Mouse (Mus musculus) midbrain, embryonic 12.5 days (tissue): ENCODE data around the gene Gm37240. TPM values are rescaled to one million over a fixed set of nuclear protein-coding genes. Genes with fewer than 3 reads are reported as not detected.

ENCODE experiments used
- ATAC-seq: fragments of 200-750 bp; cut with Nextera tagmentation; 2 replicates; pipeline ENCODE4 v1.8.0; 2017; ENCODE audit warnings: low read depth, moderate TSS enrichment, moderate library complexity; ENCODE audit not compliant: low FRiP score
- H3K27ac ChIP-seq: fragments of 300-500 bp; sonication (generic); replicated peaks from 2 replicates; pipeline ENCODE4 v1.5.1; 2016; ENCODE audit warnings: mild to moderate bottlenecking
- H3K27me3 ChIP-seq: fragments of 300-500 bp; sonication (generic); 2 replicates; pipeline ENCODE4 v1.6.1; 2016; ENCODE audit warnings: mild to moderate bottlenecking
- H3K36me3 ChIP-seq: fragments of 300-500 bp; sonication (generic); 2 replicates; pipeline ENCODE4 v1.6.1; 2016
- H3K4me1 ChIP-seq: fragments of 300-500 bp; sonication (generic); 2 replicates; pipeline ENCODE4 v1.6.1; 2016
- H3K4me2 ChIP-seq: fragments of 300-500 bp; sonication (generic); replicated peaks from 2 replicates; pipeline ENCODE4 v1.6.1; 2016; ENCODE audit warnings: mild to moderate bottlenecking, moderate library complexity
- H3K4me3 ChIP-seq: fragments of 300-500 bp; sonication (generic); 2 replicates; pipeline ENCODE4 v1.5.1; 2016; ENCODE audit warnings: mild to moderate bottlenecking
- H3K9ac ChIP-seq: fragments of 300-500 bp; sonication (generic); replicated peaks from 2 replicates; pipeline ENCODE4 v1.6.1; 2016; ENCODE audit warnings: mild to moderate bottlenecking, moderate library complexity
- H3K9me3 ChIP-seq: fragments of 300-500 bp; sonication (generic); 2 replicates; pipeline ENCODE4 v1.6.1; 2016; ENCODE audit warnings: mild to moderate bottlenecking
- WGBS: fragments of 180-500 bp; shearing (Covaris S2); methylation state at CpG from one replicate; pipeline ENCODE4 v1.1.7; 2016; 5-methylcytosine and 5-hydroxymethylcytosine counted together
- polyA plus RNA-seq: library from polyadenylated mRNA; unstranded; fragments of >200 nt; fragmentation: Nextera tagmentation; extraction: Ambion mirVana; gene quantifications from 2 replicates; pipeline ENCODE4 v1.2.1, GENCODE M21; 2016

Gene Gm37240
- polyA plus RNA-seq, 1 experiment from 2014 or later = 0.96 TPM

GRCm38 (mm10) chr3:85162430-85162829, 724.9 kb downstream of the Gm37240 start:
- 93% methylated on average over 3 of the region's 3 CpGs for WGBS
- ATAC-seq = no peak

DNA sequence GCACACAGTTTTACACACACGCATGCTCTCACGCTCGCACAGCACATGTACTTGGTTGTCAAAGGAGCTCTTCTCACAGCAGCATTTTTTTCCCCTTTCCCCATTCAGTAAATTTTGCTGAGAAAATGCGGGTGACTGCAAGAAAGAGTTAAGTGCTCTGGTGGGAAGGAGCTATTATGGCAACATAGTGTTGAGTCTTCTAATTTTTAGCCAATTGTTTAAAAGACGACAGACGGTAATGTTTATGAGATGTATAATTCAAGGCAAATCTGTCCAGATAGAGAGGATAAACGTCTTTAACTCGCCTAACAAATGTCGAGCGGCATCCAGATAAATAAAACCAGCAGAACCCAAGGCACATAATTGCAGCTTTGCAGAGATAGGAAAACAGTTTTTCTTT, 726.5 kb downstream of the Gm37240 start:
- 87% methylated on average over 10 of the region's 10 CpGs for WGBS
- Histone ChIP-seq H3K27ac (no peak overlapping the region), H3K4me2 (no peak overlapping the region), H3K4me1 (no peaks in the 10 kb centered on the region), H3K9me3 (no peaks in the 10 kb centered on the region), H3K9ac (no peak overlapping the region), H3K27me3 (no peaks in the 10 kb centered on the region), H3K36me3 (no peaks in the 10 kb centered on the region), H3K4me3 (no peak overlapping the region)
- no peak for ATAC-seq

More at GRCm38 (mm10) chr3:85162430-85162829, 724.9 kb downstream of the Gm37240 start:
- H3K9ac ChIP-seq = no peak overlapping the region
- no peak overlapping the region for H3K27ac ChIP-seq
- no peak overlapping the region for H3K4me2 ChIP-seq
- H3K4me1 ChIP-seq = no peaks in the 10 kb centered on the region
- H3K36me3 ChIP-seq = no peaks in the 10 kb centered on the region
- H3K4me3 ChIP-seq = no peak overlapping the region
- H3K27me3 ChIP-seq = no peaks in the 10 kb centered on the region
- no peaks in the 10 kb centered on the region for H3K9me3 ChIP-seq

DNA sequence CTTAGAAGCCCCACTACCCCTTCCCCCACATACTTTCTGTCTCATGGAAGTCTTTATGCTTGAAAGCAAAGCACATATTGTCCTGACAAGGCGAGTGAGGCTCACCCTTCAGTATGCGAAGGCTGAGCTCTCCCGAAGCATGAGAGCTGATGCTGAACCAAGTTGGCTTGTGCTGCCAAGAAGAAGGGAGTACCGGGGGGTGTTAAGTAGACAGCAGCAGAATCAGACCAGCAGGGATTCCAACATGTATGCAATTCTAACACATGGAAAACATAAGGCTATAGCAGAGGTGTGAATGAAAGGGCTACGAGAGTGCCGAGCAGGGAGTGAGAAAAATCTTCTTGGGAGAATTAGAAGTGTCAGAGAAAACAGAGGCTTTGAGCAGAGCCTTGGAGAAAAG, 727.7 kb downstream of the Gm37240 start:
- 65% methylated on average over 6 of the region's 6 CpGs for WGBS
- H3K9ac ChIP-seq = no peak overlapping the region
- ATAC-seq = no peak
- H3K9me3 ChIP-seq = no peaks in the 10 kb centered on the region
- no peaks in the 10 kb centered on the region for H3K36me3 ChIP-seq
- H3K27me3 ChIP-seq = no peaks in the 10 kb centered on the region
- H3K27ac ChIP-seq = no peak overlapping the region
- no peak overlapping the region for H3K4me2 ChIP-seq
- H3K4me1 ChIP-seq = no peaks in the 10 kb centered on the region
- H3K4me3 ChIP-seq = no peak overlapping the region

- Histone ChIP-seq H3K9ac (no peak overlapping the region), H3K4me1 (no peaks in the 10 kb centered on the region), H3K27me3 (no peaks in the 10 kb centered on the region), H3K9me3 (no peaks in the 10 kb centered on the region), H3K4me2 (no peak overlapping the region), H3K4me3 (no peak overlapping the region), H3K27ac (no peak overlapping the region), H3K36me3 (no peaks in the 10 kb centered on the region)
- ATAC-seq = no peak
- 77% methylated on average over 4 of the region's 4 CpGs for WGBS
Observed at GRCm38 (mm10) chr3:85148816-85149215, 738.5 kb downstream of the Gm37240 start.

- no peak overlapping the region for H3K4me3 ChIP-seq
- H3K27me3 ChIP-seq = no peaks in the 10 kb centered on the region
- no peak overlapping the region for H3K9ac ChIP-seq
- WGBS = 89% methylated on average over 6 of the region's 6 CpGs
- H3K36me3 ChIP-seq = no peaks in the 10 kb centered on the region
- no peak overlapping the region for H3K4me2 ChIP-seq
- H3K9me3 ChIP-seq = no peaks in the 10 kb centered on the region
- no peak for ATAC-seq
- H3K4me1 ChIP-seq = no peaks in the 10 kb centered on the region
- H3K27ac ChIP-seq = no peak overlapping the region
Observed at GRCm38 (mm10) chr3:85148038-85148550, 739.2 kb downstream of the Gm37240 start.

- no peaks in the 10 kb centered on the region for H3K9me3 ChIP-seq
- H3K27me3 ChIP-seq = no peaks in the 10 kb centered on the region
- no peak for ATAC-seq
- no peak overlapping the region for H3K9ac ChIP-seq
- no peak overlapping the region for H3K4me3 ChIP-seq
- no peaks in the 10 kb centered on the region for H3K4me1 ChIP-seq
- no peaks in the 10 kb centered on the region for H3K36me3 ChIP-seq
- H3K4me2 ChIP-seq = no peak overlapping the region
- 33% methylated on average over 7 of the region's 7 CpGs for WGBS
- no peak overlapping the region for H3K27ac ChIP-seq
Observed at GRCm38 (mm10) chr3:85145568-85145967, 741.8 kb downstream of the Gm37240 start.

GRCm38 (mm10) chr3:85145076-85145475, 742.2 kb downstream of the Gm37240 start:
- Histone ChIP-seq H3K9ac (no peak overlapping the region), H3K36me3 (no peaks in the 10 kb centered on the region), H3K27ac (no peak overlapping the region), H3K4me3 (no peak overlapping the region), H3K4me2 (no peak overlapping the region), H3K27me3 (no peaks in the 10 kb centered on the region), H3K4me1 (no peaks in the 10 kb centered on the region), H3K9me3 (no peaks in the 10 kb centered on the region)
- 89% methylated on average over 4 of the region's 4 CpGs for WGBS
- no peak for ATAC-seq

- Histone ChIP-seq H3K4me1 (no peaks in the 10 kb centered on the region), H3K36me3 (no peaks in the 10 kb centered on the region), H3K4me2 (no peak overlapping the region), H3K27me3 (no peaks in the 10 kb centered on the region), H3K27ac (no peak overlapping the region), H3K4me3 (no peak overlapping the region), H3K9ac (no peak overlapping the region), H3K9me3 (no peaks in the 10 kb centered on the region)
- ATAC-seq = no peak
- 83% methylated on average over 3 of the region's 3 CpGs for WGBS
Observed at GRCm38 (mm10) chr3:85144425-85144824, 742.9 kb downstream of the Gm37240 start.

DNA sequence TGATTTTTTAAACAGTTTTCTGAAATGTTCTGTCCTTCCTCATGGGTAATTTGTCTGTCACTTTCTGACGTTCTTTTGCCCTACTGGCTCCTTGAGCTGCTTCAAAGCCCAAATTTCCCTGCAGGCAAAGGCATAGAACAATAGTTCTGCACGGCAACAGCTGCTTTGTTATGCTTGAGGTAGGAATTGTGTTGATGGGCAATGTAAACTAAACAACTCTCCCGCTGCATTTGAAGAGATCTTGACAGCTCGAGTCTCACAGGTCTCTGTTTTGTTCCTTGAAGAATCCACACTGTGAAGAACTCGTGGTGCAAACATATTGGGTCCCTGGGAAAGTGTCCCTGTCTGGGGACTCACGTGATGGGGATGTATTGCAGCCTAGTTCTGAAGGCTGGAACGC, 746.8 kb downstream of the Gm37240 start:
- Histone ChIP-seq H3K27me3 (no peaks in the 10 kb centered on the region), H3K9ac (no peak overlapping the region), H3K4me2 (no peak overlapping the region), H3K4me1 (0 out of 2 replicates have a peak, but pooled peaks cover 4% of the 10 kb centered on the region), H3K27ac (no peak overlapping the region), H3K9me3 (no peaks in the 10 kb centered on the region), H3K36me3 (no peaks in the 10 kb centered on the region), H3K4me3 (no peak overlapping the region)
- WGBS = 39% methylated on average over 7 of the region's 7 CpGs
- ATAC-seq = no peak

GRCm38 (mm10) chr3:85138407-85138806, 748.9 kb downstream of the Gm37240 start:
- Histone ChIP-seq H3K9ac (no peak overlapping the region), H3K27me3 (no peaks in the 10 kb centered on the region), H3K9me3 (no peaks in the 10 kb centered on the region), H3K4me1 (0 out of 2 replicates have a peak, but pooled peaks cover 4% of the 10 kb centered on the region), H3K27ac (no peak overlapping the region), H3K4me3 (no peak overlapping the region), H3K36me3 (no peaks in the 10 kb centered on the region), H3K4me2 (no peak overlapping the region)
- ATAC-seq = no peak
- WGBS = 45% methylated on average over 2 of the region's 2 CpGs

GRCm38 (mm10) chr3:85133561-85133960, 753.8 kb downstream of the Gm37240 start:
- Histone ChIP-seq H3K36me3 (no peaks in the 10 kb centered on the region), H3K4me2 (no peak overlapping the region), H3K9me3 (no peaks in the 10 kb centered on the region), H3K27ac (no peak overlapping the region), H3K9ac (no peak overlapping the region), H3K4me1 (0 out of 2 replicates have a peak, but pooled peaks cover 4% of the 10 kb centered on the region), H3K4me3 (no peak overlapping the region), H3K27me3 (no peaks in the 10 kb centered on the region)
- no peak for ATAC-seq
- WGBS = 70% methylated on average over 4 of the region's 4 CpGs

DNA sequence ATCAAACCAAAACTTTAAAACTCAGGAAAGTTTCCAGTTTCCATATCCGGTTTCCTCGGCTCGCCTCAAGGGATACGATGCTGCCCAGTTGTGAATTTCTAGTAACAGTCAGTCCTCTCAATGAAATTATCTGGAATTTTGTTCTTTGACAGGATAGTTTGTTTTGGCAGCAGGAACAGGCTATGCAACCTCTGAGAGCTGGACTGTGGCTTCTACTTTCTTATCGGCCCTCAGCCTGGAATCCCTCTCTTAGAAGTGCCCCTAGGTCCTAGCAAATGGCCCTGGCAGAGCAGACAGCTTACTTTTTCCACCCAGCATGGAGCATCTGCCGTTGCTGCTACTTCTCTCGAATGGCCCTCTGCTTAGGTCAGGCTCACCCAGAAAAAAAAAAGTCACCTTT, 755.4 kb downstream of the Gm37240 start:
- Histone ChIP-seq H3K4me2 (no peak overlapping the region), H3K36me3 (no peaks in the 10 kb centered on the region), H3K9ac (no peak overlapping the region), H3K4me3 (no peak overlapping the region), H3K27ac (no peak overlapping the region), H3K27me3 (no peaks in the 10 kb centered on the region), H3K4me1 (no peaks in the 10 kb centered on the region), H3K9me3 (no peaks in the 10 kb centered on the region)
- no peak for ATAC-seq
- WGBS = 82% methylated on average over 7 of the region's 7 CpGs

- Histone ChIP-seq H3K9me3 (no peaks in the 10 kb centered on the region), H3K9ac (no peak overlapping the region), H3K27me3 (no peaks in the 10 kb centered on the region), H3K27ac (no peak overlapping the region), H3K4me2 (no peak overlapping the region), H3K4me1 (no peaks in the 10 kb centered on the region), H3K36me3 (no peaks in the 10 kb centered on the region), H3K4me3 (no peak overlapping the region)
- WGBS = 91% methylated on average over 8 of the region's 8 CpGs
- ATAC-seq = no peak
Observed at GRCm38 (mm10) chr3:85128546-85128945, 758.8 kb downstream of the Gm37240 start.
